Mouse (Mus musculus): ENCODE data around the gene Gm20388. TPM values are rescaled to one million over a fixed set of nuclear protein-coding genes. Genes with fewer than 3 reads are reported as not detected.

Gene Gm20388
- polyA plus RNA-seq, 1 experiment: not detected

- TF ChIP-seq CTCF (IDR thresholded peaks at IDR 0.05; ENCODE audit: insufficient read depth, low read depth, low read length) (no peak), POLR2A (IDR thresholded peaks at IDR 0.05; ENCODE audit: insufficient read depth, low read depth, low read length) (no peak)
- H3K4me1 ChIP-seq (ENCODE audit: control insufficient read depth, insufficient read depth, low read length): peaks cover 22% of the 10 kb centered on the region
- 80% methylated on average over 12 of the region's 12 CpGs for WGBS
- no peak overlapping the region for H3K4me3 ChIP-seq (ENCODE audit: insufficient read depth, low read depth, low read length)
- no peak overlapping the region for H3K27ac ChIP-seq (ENCODE audit: insufficient read depth, low read depth, low read length)
Observed at GRCm38 (mm10) chr8:121811931-121812570, 1901.4 kb downstream of the Gm20388 start.

- Histone ChIP-seq H3K4me3 (ENCODE audit: insufficient read depth, low read depth, low read length) (no peak overlapping the region), H3K27ac (ENCODE audit: insufficient read depth, low read depth, low read length) (no peak overlapping the region), H3K4me1 (ENCODE audit: control insufficient read depth, insufficient read depth, low read length) (no peaks in the 10 kb centered on the region; the same call in 1 of the 2 replicates)
- TF ChIP-seq POLR2A (IDR thresholded peaks at IDR 0.05; ENCODE audit: insufficient read depth, low read depth, low read length) (no peak), CTCF (IDR thresholded peaks at IDR 0.05; ENCODE audit: insufficient read depth, low read depth, low read length) (no peak)
- WGBS: 74% methylated on average over 7 of the region's 7 CpGs
Observed at GRCm38 (mm10) chr8:121818226-121818625, 1907.6 kb downstream of the Gm20388 start.

GRCm38 (mm10) chr8:121820840-121821239, 1910.2 kb downstream of the Gm20388 start:
- WGBS: 91% methylated on average over 6 of the region's 6 CpGs
- Histone ChIP-seq H3K27ac (ENCODE audit: insufficient read depth, low read depth, low read length) (no peak overlapping the region), H3K4me3 (ENCODE audit: insufficient read depth, low read depth, low read length) (no peak overlapping the region), H3K4me1 (ENCODE audit: control insufficient read depth, insufficient read depth, low read length) (no peaks in the 10 kb centered on the region; the same call in 1 of the 2 replicates)
- no peak for TF ChIP-seq CTCF (IDR thresholded peaks at IDR 0.05; ENCODE audit: insufficient read depth, low read depth, low read length)
- no peak for TF ChIP-seq POLR2A (IDR thresholded peaks at IDR 0.05; ENCODE audit: insufficient read depth, low read depth, low read length)

GRCm38 (mm10) chr8:121821320-121821719, 1910.7 kb downstream of the Gm20388 start:
- WGBS: 81% methylated on average over 11 of the region's 11 CpGs
- Histone ChIP-seq H3K4me3 (ENCODE audit: insufficient read depth, low read depth, low read length) (no peak overlapping the region), H3K27ac (ENCODE audit: insufficient read depth, low read depth, low read length) (no peak overlapping the region), H3K4me1 (ENCODE audit: control insufficient read depth, insufficient read depth, low read length) (no peaks in the 10 kb centered on the region; the same call in 1 of the 2 replicates)
- no peak for TF ChIP-seq POLR2A (IDR thresholded peaks at IDR 0.05; ENCODE audit: insufficient read depth, low read depth, low read length)
- no peak for TF ChIP-seq CTCF (IDR thresholded peaks at IDR 0.05; ENCODE audit: insufficient read depth, low read depth, low read length)

GRCm38 (mm10) chr8:121821770-121822169, 1911.1 kb downstream of the Gm20388 start:
- no peak for TF ChIP-seq POLR2A (IDR thresholded peaks at IDR 0.05; ENCODE audit: insufficient read depth, low read depth, low read length)
- TF ChIP-seq CTCF (IDR thresholded peaks at IDR 0.05; ENCODE audit: insufficient read depth, low read depth, low read length): no peak
- WGBS: 79% methylated on average over 9 of the region's 9 CpGs
- H3K4me1 ChIP-seq (ENCODE audit: control insufficient read depth, insufficient read depth, low read length): no peaks in the 10 kb centered on the region; the same call in 1 of the 2 replicates
- H3K4me3 ChIP-seq (ENCODE audit: insufficient read depth, low read depth, low read length): no peak overlapping the region
- H3K27ac ChIP-seq (ENCODE audit: insufficient read depth, low read depth, low read length): no peak overlapping the region

- no peak overlapping the region for H3K4me3 ChIP-seq (ENCODE audit: insufficient read depth, low read depth, low read length)
- TF ChIP-seq POLR2A (IDR thresholded peaks at IDR 0.05; ENCODE audit: insufficient read depth, low read depth, low read length): no peak
- no peak for TF ChIP-seq CTCF (IDR thresholded peaks at IDR 0.05; ENCODE audit: insufficient read depth, low read depth, low read length)
- peaks cover 15% of the 10 kb centered on the region for H3K4me1 ChIP-seq (ENCODE audit: control insufficient read depth, insufficient read depth, low read length)
- no peak overlapping the region for H3K27ac ChIP-seq (ENCODE audit: insufficient read depth, low read depth, low read length)
- WGBS: 92% methylated on average over 5 of the region's 5 CpGs
Observed at GRCm38 (mm10) chr8:121827726-121828125, 1917.1 kb downstream of the Gm20388 start.

- Histone ChIP-seq H3K4me1 (ENCODE audit: control insufficient read depth, insufficient read depth, low read length) (peaks cover 15% of the 10 kb centered on the region), H3K4me3 (ENCODE audit: insufficient read depth, low read depth, low read length) (peak overlapping the region; percentile 90), H3K27ac (ENCODE audit: insufficient read depth, low read depth, low read length) (no peak overlapping the region)
- WGBS: 32% methylated on average over 10 of the region's 10 CpGs
- TF ChIP-seq POLR2A (IDR thresholded peaks at IDR 0.05; ENCODE audit: insufficient read depth, low read depth, low read length) (no peak), CTCF (IDR thresholded peaks at IDR 0.05; ENCODE audit: insufficient read depth, low read depth, low read length) (no peak)
Observed at GRCm38 (mm10) chr8:121828376-121829023, 1917.9 kb downstream of the Gm20388 start.

- peak within 1 kb of the TSS; percentile 90 for H3K4me3 ChIP-seq (ENCODE audit: insufficient read depth, low read depth, low read length)
- under 1% methylated on average over 67 of the region's 68 CpGs for WGBS
- H3K27ac ChIP-seq (ENCODE audit: insufficient read depth, low read depth, low read length): peak within 1 kb of the TSS; percentile 71
- TF ChIP-seq POLR2A (IDR thresholded peaks at IDR 0.05; ENCODE audit: insufficient read depth, low read depth, low read length): peak; percentile 45; the same call in 1 of the 2 replicates
- TF ChIP-seq CTCF (IDR thresholded peaks at IDR 0.05; ENCODE audit: insufficient read depth, low read depth, low read length): no peak
- H3K4me1 ChIP-seq (ENCODE audit: control insufficient read depth, insufficient read depth, low read length): peaks cover 15% of the 10 kb centered on the region
Observed at GRCm38 (mm10) chr8:121829048-121829776, 1918.6 kb downstream of the Gm20388 start, which contains the start of gene Klhdc4. Klhdc4 (minus strand) TSS chr8:121829569.

All from olfactory bulb, adult 2 months (tissue).